Mouse (Mus musculus): ENCODE measurements around the gene Ahcyl2.

- TF ChIP-seq CTCF (IDR thresholded peaks at IDR 0.05; ENCODE audit: extremely low read depth, insufficient read depth, low read length) (no peak), POLR2A (IDR thresholded peaks at IDR 0.05; ENCODE audit: extremely low read depth, insufficient read depth, low read length) (no peak)
Measured at GRCm38 (mm10) chr6:29776542-29777237, 8.9 kb downstream of the Ahcyl2 start.

Data from cortical plate, adult 2 months (tissue).